Mouse (Mus musculus) G1E (cell line): ENCODE data around the gene Arsa.

Source experiments
- CTCF ChIP-seq: IDR thresholded peaks from 2 replicates; pipeline ENCODE4 v1.5.1; 2012; ENCODE audit warnings: low read depth, low read length, inconsistent platforms, mixed read lengths
- GATA1 ChIP-seq: IDR thresholded peaks from 2 replicates; pipeline ENCODE4 v1.6.1; 2012; ENCODE audit warnings: borderline replicate concordance, low read length, inconsistent platforms, mixed read lengths
- POLR2AphosphoS5 ChIP-seq: IDR thresholded peaks from 2 replicates; pipeline ENCODE4 v1.6.1; 2012; ENCODE audit warnings: low read depth, low read length, inconsistent platforms; ENCODE audit not compliant: insufficient replicate concordance

GRCm38 (mm10) chr15:89478622-89479021 is 1.4 kb upstream of the Arsa start:
- TF ChIP-seq CTCF (no peak), GATA1 (no peak), POLR2AphosphoS5 (no peak)
